Mouse (Mus musculus) liver, postnatal 0 days (tissue): ENCODE results near the gene Wdr93. TPM values are rescaled to one million over a fixed set of nuclear protein-coding genes. Genes with fewer than 3 reads are reported as not detected.

Experiments
- ATAC-seq: fragments of 200-750 bp; cut with Nextera tagmentation; 2 replicates; pipeline ENCODE4 v1.8.0; 2017; ENCODE audit warnings: mild to moderate bottlenecking, moderate library complexity
- DNase-seq: peaks from one replicate; pipeline ENCODE4 v3.0.0-alpha.2; 2016
- H3K27ac ChIP-seq: fragments of 300-500 bp; sonication (generic); 2 replicates; pipeline ENCODE4 v1.5.1; 2014; ENCODE audit warnings: antibody characterized with exemption, moderate library complexity, mild to moderate bottlenecking, low read depth
- H3K27me3 ChIP-seq: fragments of 300-500 bp; sonication (generic); 2 replicates; pipeline ENCODE4 v1.6.1; 2014; ENCODE audit warnings: low read length, control low read depth, mixed read lengths; ENCODE audit not compliant: insufficient read depth
- H3K36me3 ChIP-seq: fragments of 300-500 bp; sonication (generic); replicated peaks from 2 replicates; pipeline ENCODE4 v1.6.1; 2014; ENCODE audit warnings: mild to moderate bottlenecking, control low read depth, low read length, moderate library complexity, mixed read lengths; ENCODE audit not compliant: insufficient read depth
- H3K4me1 ChIP-seq: fragments of 300-500 bp; sonication (generic); 2 replicates; pipeline ENCODE4 v1.6.1; 2014; ENCODE audit warnings: antibody characterized with exemption, mild to moderate bottlenecking, control low read depth; ENCODE audit not compliant: insufficient read depth
- H3K4me2 ChIP-seq: fragments of 300-500 bp; sonication (generic); 2 replicates; pipeline ENCODE4 v1.6.1; 2014; ENCODE audit warnings: low read depth, mild to moderate bottlenecking, low read length, moderate library complexity, mixed read lengths
- H3K4me3 ChIP-seq: fragments of 300-500 bp; sonication (generic); 2 replicates; pipeline ENCODE4 v1.5.1; 2014; ENCODE audit warnings: low read depth, low read length
- H3K9ac ChIP-seq: fragments of 300-500 bp; sonication (generic); replicated peaks from 2 replicates; pipeline ENCODE4 v1.6.1; 2014; ENCODE audit warnings: mild to moderate bottlenecking, moderate library complexity
- H3K9me3 ChIP-seq: fragments of 300-500 bp; sonication (generic); 2 replicates; pipeline ENCODE4 v1.6.1; 2016; ENCODE audit warnings: mild to moderate bottlenecking, control low read depth, low read length, mixed read lengths
- CTCF ChIP-seq: sonication (generic); IDR thresholded peaks from 2 replicates; pipeline ENCODE4 v1.5.1; 2016; ENCODE audit warnings: antibody characterized with exemption, low read depth
- EP300 ChIP-seq: IDR thresholded peaks from 2 replicates; pipeline ENCODE4 v1.6.1; 2016; ENCODE audit warnings: antibody characterized with exemption, low read depth, mild to moderate bottlenecking
- WGBS: fragments of 180-500 bp; shearing (Covaris S2); extraction: QIAGEN DNeasy Blood & Tissue Kit; methylation state at CpG from one replicate; pipeline ENCODE4 v1.1.7; 2014; ENCODE audit not compliant: insufficient replicate concordance; 5-methylcytosine and 5-hydroxymethylcytosine counted together
- polyA plus RNA-seq: library from polyadenylated mRNA; unstranded; fragments of >200 nt; fragmentation: Nextera tagmentation; extraction: Ambion mirVana; gene quantifications from 2 replicates; pipeline ENCODE4 v1.2.1, GENCODE M21; 2015

Gene Wdr93
- polyA plus RNA-seq, 1 experiment from 2014 or later: 0.11 TPM

DNA sequence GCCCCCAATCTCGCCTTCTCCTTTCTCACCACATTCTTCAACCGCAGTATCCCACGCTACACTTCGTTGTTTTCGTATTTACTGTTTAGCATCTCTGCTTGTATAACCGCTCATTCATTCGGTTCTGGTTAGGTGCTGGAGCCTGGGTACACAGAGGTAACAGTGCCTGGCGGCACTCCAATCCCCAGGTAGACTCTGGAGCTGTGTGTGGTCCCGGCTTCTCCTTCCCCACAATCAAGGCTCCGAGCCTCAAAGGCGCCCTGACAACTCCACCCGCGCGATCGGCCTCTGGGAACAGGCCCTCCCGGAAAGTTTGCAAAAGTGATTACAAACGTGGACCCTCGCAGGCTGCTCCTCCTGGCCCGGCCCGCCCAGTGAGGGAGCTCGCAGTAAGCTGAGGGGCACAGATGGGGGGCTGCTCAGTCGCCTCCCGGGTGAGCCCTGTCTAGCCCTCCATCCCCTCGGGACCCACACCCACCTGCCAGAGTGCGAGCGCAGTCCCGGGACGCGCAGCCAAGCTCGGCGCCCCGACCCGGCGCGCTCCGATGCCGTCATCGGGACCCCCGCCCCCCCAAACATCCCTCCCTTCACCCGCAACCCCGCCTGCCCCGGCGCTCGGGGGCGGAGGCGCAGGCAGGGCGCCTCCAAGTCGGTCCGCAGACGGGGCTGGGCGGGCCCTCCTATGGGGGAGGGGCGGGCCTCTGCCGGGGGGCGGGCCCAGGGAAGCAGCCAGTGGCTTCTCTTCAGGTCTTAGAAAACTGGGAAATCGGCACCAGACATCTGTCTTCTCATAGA lies 27.6 kb upstream of the Wdr93 start, which contains the start of gene Kif7:
Kif7 (minus strand) TSS at position 534 of the 795 bp plus-strand sequence.
- H3K9me3 ChIP-seq: no peaks in the 10 kb centered on the region
- H3K36me3 ChIP-seq: no peaks in the 10 kb centered on the region
- no peak for TF ChIP-seq CTCF
- TF ChIP-seq EP300: no peak
- peak within 1 kb of the TSS; percentile 91 for H3K4me2 ChIP-seq
- H3K4me3 ChIP-seq: peak within 1 kb of the TSS; percentile 63
- WGBS: 2% methylated on average over 55 of the region's 55 CpGs
- H3K27me3 ChIP-seq: peaks cover 21% of the 10 kb centered on the region
- peak; percentile 79 for DNase-seq
- peak within 1 kb of the TSS; percentile 60 for H3K9ac ChIP-seq
- H3K27ac ChIP-seq: no peak within 1 kb of the TSS
- ATAC-seq: peak; percentile 85
- H3K4me1 ChIP-seq: peaks cover 3% of the 10 kb centered on the region; the same call in 1 of the 2 replicates

DNA sequence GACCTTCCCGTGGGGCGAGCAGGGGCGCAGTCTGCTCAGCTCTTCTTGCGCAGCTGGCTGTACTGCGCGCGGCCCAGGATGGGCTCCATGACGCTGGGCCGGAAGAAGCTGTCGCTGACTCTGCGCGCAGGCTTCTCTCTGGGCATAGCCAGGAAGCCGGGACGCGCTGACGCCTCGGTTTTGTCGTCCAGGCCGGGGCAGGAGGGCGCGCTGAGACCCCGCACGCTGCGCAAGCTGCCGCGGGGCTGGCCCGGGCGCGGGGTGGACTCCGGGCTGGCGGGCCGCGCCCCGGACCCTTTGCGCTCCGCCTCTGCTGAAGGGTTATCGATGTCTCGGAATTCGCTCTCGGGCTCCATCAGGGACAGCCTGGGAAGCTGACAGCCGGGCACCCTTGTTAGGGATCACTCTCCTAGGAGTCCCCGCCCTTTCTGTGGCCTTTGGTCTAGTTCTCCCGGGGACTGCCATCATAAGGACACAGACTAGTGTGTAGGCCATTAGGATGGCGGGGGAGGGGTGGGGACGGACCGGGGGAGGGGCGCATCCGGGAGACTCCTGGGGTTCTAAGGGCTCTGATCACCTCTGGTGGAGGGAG lies 21.5 kb upstream of the Wdr93 start:
- H3K4me1 ChIP-seq: no peaks in the 10 kb centered on the region
- no peak for TF ChIP-seq EP300
- no peak for TF ChIP-seq CTCF
- no peaks in the 10 kb centered on the region for H3K9me3 ChIP-seq
- DNase-seq (peak; percentile 53), ATAC-seq (peak; percentile 89)
- H3K27ac ChIP-seq: peak overlapping the region; percentile 39; the same call in 1 of the 2 replicates
- no peaks in the 10 kb centered on the region for H3K36me3 ChIP-seq
- peak overlapping the region; percentile 75 for H3K4me2 ChIP-seq
- peak overlapping the region; percentile 51; the same call in 1 of the 2 replicates for H3K9ac ChIP-seq
- peak overlapping the region; percentile 54 for H3K4me3 ChIP-seq
- WGBS: 2% methylated on average over 48 of the region's 48 CpGs
- H3K27me3 ChIP-seq: peaks cover 18% of the 10 kb centered on the region

DNA sequence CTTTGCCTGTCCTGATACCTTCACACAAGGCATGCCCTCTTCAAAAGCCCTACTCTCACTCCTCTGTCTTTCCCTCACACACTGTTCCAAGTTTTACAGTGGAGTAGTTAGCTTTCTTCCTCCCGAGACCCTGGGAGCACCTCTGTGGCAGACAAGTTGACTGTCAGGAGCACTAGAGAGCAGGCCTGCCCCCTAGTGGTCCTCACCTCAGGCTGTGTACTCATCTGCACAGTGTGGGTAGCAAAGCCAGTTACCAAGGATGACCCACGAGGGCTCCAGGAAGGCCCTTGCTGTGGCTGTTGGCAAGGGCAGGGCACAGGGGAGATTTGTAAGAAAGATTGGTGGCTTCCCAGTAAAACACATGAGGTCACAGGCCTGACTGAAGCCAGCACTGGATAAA lies 15.9 kb upstream of the Wdr93 start:
- ATAC-seq: no peak
- TF ChIP-seq EP300 (no peak), CTCF (peak; percentile 82)

DNA sequence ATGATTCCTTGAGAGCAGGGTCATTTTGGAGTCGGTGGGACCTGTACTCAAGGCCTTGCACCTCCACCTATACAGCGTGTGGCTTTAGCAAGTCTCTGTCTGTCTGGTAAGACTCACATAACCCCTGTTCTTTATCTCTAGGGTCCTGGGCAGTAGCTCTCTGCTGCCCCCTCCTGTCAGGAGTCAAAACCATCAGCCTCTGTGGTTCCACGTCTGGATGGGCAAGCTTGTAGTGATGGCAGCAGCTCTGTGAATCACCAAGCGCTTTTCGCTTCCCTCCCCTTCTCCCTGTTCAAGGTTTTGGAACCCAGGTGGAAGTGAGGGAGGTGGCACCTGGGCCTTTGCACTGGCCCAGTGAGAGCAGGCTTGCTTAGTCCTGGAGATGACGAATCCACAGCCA lies 14.7 kb upstream of the Wdr93 start:
- TF ChIP-seq EP300 (no peak), CTCF (peak; percentile 90)
- DNase-seq (peak; percentile 71), ATAC-seq (0 out of 2 replicates have a peak, but pooled peaks have one; percentile 10)
- no peaks in the 10 kb centered on the region for H3K9me3 ChIP-seq
- H3K27ac ChIP-seq: no peak overlapping the region
- no peak overlapping the region for H3K4me3 ChIP-seq
- H3K9ac ChIP-seq: no peak overlapping the region
- no peaks in the 10 kb centered on the region for H3K4me1 ChIP-seq
- H3K4me2 ChIP-seq: no peak overlapping the region
- peaks cover 8% of the 10 kb centered on the region; the same call in 1 of the 2 replicates for H3K27me3 ChIP-seq
- H3K36me3 ChIP-seq: no peaks in the 10 kb centered on the region
- 24% methylated on average over 6 of the region's 6 CpGs for WGBS

More for the DNA sequence above, 15.9 kb upstream of the Wdr93 start:
- Histone ChIP-seq H3K27ac (no peak overlapping the region), H3K4me3 (no peak overlapping the region), H3K27me3 (peaks cover 14% of the 10 kb centered on the region), H3K4me1 (no peaks in the 10 kb centered on the region), H3K9me3 (no peaks in the 10 kb centered on the region), H3K36me3 (no peaks in the 10 kb centered on the region), H3K4me2 (no peak overlapping the region), H3K9ac (no peak overlapping the region)
- DNase-seq: peak; percentile 64
- 11% methylated on average over 2 of the region's 2 CpGs for WGBS

DNA sequence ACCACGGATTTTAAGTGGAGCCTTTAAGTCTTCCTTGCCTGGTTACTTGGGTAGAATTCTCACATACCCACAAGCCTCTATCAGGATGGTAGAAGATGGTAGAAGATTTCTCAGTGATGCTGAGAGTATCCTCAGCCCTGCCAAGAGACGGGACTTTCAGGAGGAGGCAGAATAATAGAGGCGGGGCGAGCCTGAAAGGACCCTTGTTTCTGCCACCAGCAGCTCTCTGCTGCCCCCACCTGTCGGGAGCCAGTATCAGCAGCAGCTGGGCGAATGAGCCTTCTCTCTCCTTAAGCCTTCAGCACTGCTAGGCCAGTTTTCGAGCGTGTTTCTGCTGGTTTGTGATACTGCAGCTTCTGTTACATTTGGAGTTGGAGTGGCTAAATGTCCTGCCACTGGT lies 13.8 kb upstream of the Wdr93 start:
- DNase-seq: peak; percentile 77
- peak; percentile 87 for TF ChIP-seq CTCF
- no peak for TF ChIP-seq EP300
- 7% methylated on average over 8 of the region's 8 CpGs for WGBS
- peaks cover 6% of the 10 kb centered on the region; the same call in 1 of the 2 replicates for H3K27me3 ChIP-seq
- no peaks in the 10 kb centered on the region for H3K4me1 ChIP-seq
- no peaks in the 10 kb centered on the region for H3K36me3 ChIP-seq
- H3K27ac ChIP-seq: no peak overlapping the region
- no peak; the same call in 1 of the 2 replicates for ATAC-seq
- H3K9me3 ChIP-seq: no peaks in the 10 kb centered on the region
- no peak overlapping the region for H3K9ac ChIP-seq
- no peak overlapping the region for H3K4me2 ChIP-seq
- H3K4me3 ChIP-seq: no peak overlapping the region

DNA sequence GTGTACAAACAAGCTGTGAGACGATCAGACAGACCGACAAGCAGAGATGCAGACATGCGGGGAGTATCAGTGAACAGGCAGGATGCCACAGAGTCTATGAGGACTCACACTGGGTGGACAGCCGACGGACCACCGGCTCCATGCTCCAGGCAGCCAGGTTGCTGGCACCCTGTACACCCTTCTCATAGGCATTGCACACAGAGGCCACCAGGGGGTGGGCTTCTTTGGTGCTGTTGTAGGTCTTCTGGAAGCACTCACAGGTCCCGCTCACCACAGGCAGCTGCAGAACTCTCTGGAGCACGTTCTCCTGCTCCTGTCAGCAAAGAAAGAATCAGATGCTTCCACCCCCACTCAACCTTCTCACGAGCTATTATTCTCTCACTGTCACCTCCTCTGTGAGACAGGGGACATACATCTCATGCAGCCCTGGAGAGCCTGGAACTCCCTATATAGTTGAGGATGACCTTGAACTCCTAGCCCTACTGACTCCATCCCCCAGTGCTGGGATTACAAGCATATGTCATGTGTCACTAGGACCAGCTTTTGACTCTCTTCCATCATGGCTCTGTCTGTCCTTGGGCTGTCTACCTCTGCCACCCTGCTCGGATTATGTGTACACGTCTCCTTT lies 13.1 kb upstream of the Wdr93 start:
- TF ChIP-seq EP300 (no peak), CTCF (peak; percentile 42)
- H3K4me2 ChIP-seq: no peak overlapping the region
- H3K4me1 ChIP-seq: no peaks in the 10 kb centered on the region
- H3K4me3 ChIP-seq: no peak overlapping the region
- 60% methylated on average over 11 of the region's 11 CpGs for WGBS
- DNase-seq (no peak), ATAC-seq (no peak)
- no peaks in the 10 kb centered on the region for H3K36me3 ChIP-seq
- no peaks in the 10 kb centered on the region for H3K9me3 ChIP-seq
- H3K9ac ChIP-seq: no peak overlapping the region
- H3K27me3 ChIP-seq: peaks cover 6% of the 10 kb centered on the region; the same call in 1 of the 2 replicates
- no peak overlapping the region for H3K27ac ChIP-seq
